Mouse (Mus musculus) embryonic facial prominence, embryonic 10.5 days (tissue): ENCODE measurements at regions not wholly inside any gene's neighbourhood (a gene's known extent, or its start where the extent isn't known, plus 50 kb on each side); places are given as distances from the start of the nearest gene placed in this dataset.

Experiments used
- DNase-seq: peaks from one replicate; pipeline ENCODE4 v3.0.0-alpha.2; 2017; ENCODE audit warnings: low spot score
- H3K27ac ChIP-seq: fragments of 300-500 bp; sonication (generic); replicated peaks from 2 replicates; pipeline ENCODE4 v1.5.1; 2016; ENCODE audit warnings: mild to moderate bottlenecking
- H3K27me3 ChIP-seq: fragments of 300-500 bp; sonication (generic); replicated peaks from 2 replicates; pipeline ENCODE4 v1.6.1; 2016; ENCODE audit warnings: low read depth, mild to moderate bottlenecking; ENCODE audit not compliant: poor library complexity, severe bottlenecking
- H3K36me3 ChIP-seq: fragments of 300-500 bp; sonication (generic); replicated peaks from 2 replicates; pipeline ENCODE4 v1.6.1; 2016; ENCODE audit warnings: mild to moderate bottlenecking, moderate library complexity
- H3K4me1 ChIP-seq: fragments of 300-500 bp; sonication (generic); 2 replicates; pipeline ENCODE4 v1.6.1; 2016
- H3K4me3 ChIP-seq: fragments of 300-500 bp; sonication (generic); 2 replicates; pipeline ENCODE4 v1.5.1; 2016; ENCODE audit warnings: mild to moderate bottlenecking, moderate library complexity
- H3K9me3 ChIP-seq: fragments of 300-500 bp; sonication (generic); 2 replicates; pipeline ENCODE4 v1.6.1; 2016; ENCODE audit warnings: mild to moderate bottlenecking
- WGBS: fragments of 180-500 bp; shearing (Covaris S2); methylation state at CpG from one replicate; pipeline ENCODE4 v1.1.7; 2016; 5-methylcytosine and 5-hydroxymethylcytosine counted together

DNA sequence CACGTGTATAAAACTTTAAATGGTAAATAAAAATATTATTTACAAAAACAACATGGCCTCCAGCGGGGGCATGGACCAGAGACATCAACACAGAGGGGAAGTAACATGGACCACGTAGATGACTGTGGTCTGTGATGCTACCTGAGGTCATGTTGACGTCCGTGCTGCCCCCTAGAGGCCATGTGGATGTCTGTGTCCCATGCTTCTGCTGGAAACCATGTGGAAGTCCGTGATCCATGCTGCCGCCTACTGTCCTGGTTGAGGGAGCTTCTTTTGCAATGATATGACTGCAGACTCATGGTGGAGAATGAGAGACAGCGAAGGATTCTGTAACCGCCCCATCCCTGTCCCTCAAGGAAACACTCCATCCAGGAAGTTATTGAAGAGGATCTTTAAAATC is 108.5 kb upstream of the Qrfpr start:
- Histone ChIP-seq H3K27me3 (no peaks in the 10 kb centered on the region), H3K27ac (no peak overlapping the region), H3K4me1 (no peaks in the 10 kb centered on the region), H3K4me3 (no peak overlapping the region), H3K36me3 (no peaks in the 10 kb centered on the region), H3K9me3 (no peaks in the 10 kb centered on the region)
- DNase-seq = peak; percentile 70
- 24% methylated on average over 9 of the region's 9 CpGs for WGBS

DNA sequence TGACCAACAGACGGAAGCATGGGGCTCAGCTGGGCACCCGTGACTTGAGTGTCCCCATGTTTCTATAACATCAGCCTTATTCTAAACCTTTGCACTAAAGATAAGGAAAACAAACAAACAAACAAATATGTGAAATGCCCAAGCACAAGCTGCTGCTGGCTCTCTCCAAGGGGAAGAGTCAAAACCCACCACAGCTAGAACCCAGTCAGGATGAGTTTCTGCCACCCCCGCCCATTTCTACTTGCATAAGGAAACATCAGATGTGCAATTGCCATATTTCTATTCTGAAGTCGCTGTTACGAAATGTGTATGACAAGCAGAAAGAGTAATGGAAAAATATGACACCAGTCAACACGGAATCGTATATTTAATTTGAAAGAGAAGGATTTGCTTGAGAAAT is 107.5 kb upstream of the Qrfpr start:
- no peaks in the 10 kb centered on the region for H3K4me1 ChIP-seq
- no peak overlapping the region for H3K4me3 ChIP-seq
- DNase-seq = no peak
- WGBS = 90% methylated on average over 7 of the region's 7 CpGs
- no peak overlapping the region for H3K27ac ChIP-seq
- no peaks in the 10 kb centered on the region for H3K36me3 ChIP-seq
- H3K9me3 ChIP-seq = no peaks in the 10 kb centered on the region
- no peaks in the 10 kb centered on the region for H3K27me3 ChIP-seq

DNA sequence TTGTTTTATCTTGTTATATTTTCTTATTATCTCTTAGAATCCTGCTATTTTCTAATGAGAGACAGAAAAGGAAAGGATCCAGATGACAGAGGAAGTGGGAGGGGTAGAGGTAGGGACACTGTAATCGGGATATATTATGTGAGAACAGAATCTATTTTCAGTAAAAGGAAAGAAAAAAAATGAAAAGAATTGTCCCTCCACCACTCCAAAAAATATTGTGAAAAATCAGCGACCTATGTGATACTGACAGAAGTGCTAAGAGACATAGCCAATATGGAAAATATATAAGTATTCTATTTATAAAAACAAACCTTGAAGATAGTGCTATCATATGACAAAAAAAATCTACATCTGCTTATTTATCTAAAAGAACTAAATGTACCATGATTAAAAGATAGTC is 106.8 kb upstream of the Qrfpr start:
- Histone ChIP-seq H3K4me1 (no peaks in the 10 kb centered on the region), H3K9me3 (no peaks in the 10 kb centered on the region), H3K27ac (no peak overlapping the region), H3K36me3 (no peaks in the 10 kb centered on the region), H3K4me3 (no peak overlapping the region), H3K27me3 (no peaks in the 10 kb centered on the region)
- no peak for DNase-seq
- WGBS = 78% methylated on average over 2 of the region's 2 CpGs

DNA sequence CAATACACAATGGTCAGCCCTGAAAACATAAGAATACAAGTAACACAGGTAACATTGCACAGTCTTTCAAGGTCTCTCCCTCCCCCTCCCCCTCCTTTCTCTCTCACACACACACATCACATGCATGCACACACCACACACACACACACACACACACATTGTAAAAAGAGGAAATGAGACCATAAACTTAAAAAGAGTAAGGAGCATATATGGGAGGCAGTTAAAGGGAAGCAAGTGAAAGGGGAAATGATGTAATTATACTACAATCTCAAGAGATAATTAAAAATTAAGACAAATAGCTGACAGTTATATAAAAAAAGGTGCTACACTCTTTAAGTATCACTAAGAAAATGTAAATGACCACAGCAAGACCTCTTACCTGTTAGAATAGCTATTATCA is 96.5 kb upstream of the Qrfpr start:
- Histone ChIP-seq H3K4me3 (no peak overlapping the region), H3K27me3 (no peaks in the 10 kb centered on the region), H3K36me3 (no peaks in the 10 kb centered on the region), H3K4me1 (no peaks in the 10 kb centered on the region), H3K27ac (no peak overlapping the region), H3K9me3 (no peaks in the 10 kb centered on the region)
- no peak for DNase-seq

DNA sequence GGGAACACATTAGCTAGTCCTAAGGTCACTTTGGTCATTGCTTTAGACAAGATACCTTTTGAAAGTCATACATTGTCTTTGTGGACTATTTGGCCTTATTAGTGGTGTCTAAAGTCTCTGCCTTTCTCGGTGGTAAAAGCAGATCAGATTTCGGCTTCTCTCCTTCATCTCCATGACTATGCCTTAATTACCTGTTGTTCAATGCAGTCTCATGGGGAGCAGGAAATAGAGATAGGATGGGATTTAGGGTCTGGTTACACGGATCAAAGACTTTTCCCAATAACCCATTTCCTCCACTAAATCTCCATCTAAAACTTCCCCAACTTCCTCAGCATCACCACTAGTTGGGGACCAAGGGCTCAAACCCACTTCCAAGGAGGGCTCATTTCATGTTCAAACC is 89.2 kb upstream of the Qrfpr start:
- H3K36me3 ChIP-seq = no peaks in the 10 kb centered on the region
- no peak for DNase-seq
- peak overlapping the region; percentile 40; the same call in 1 of the 2 replicates for H3K4me3 ChIP-seq
- no peaks in the 10 kb centered on the region for H3K27me3 ChIP-seq
- WGBS = 4% methylated on average over 3 of the region's 3 CpGs
- peaks cover 13% of the 10 kb centered on the region for H3K4me1 ChIP-seq
- no peak overlapping the region for H3K27ac ChIP-seq
- no peaks in the 10 kb centered on the region for H3K9me3 ChIP-seq

DNA sequence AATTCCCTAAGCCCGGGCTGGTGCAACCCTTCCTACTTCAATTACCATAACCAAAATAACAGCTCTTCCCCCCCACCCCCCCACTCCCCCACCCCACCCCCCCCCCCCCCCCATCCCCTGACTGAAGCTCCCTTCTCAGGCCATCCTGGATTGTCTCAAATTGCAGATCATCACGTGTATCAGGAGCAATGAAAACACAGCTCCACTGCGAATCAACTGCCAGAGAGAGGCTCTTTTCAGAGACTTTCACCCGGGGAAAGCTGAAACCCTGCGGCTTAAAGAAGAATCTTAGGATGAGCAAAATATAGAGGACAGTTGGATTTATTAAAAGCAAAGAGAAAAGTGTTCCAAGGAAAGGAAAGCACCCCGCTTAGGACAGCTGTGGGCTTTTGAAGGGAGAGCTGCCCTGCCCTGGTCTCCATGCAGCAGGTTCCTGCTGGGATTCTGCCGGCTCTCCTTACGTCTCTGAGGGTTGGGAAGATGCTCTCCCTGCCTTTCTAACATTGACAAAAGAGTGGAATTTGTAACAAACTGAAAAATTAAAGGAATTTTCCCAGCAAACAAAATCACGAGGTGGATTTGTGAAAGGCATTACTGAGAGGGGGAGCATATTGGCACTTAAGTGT is 88.6 kb upstream of the Qrfpr start:
- H3K27me3 ChIP-seq = no peaks in the 10 kb centered on the region
- H3K27ac ChIP-seq = no peak overlapping the region
- H3K9me3 ChIP-seq = no peaks in the 10 kb centered on the region
- WGBS = 1% methylated on average over 9 of the region's 9 CpGs
- peak; percentile 28 for DNase-seq
- peak overlapping the region; percentile 40 for H3K4me3 ChIP-seq
- peaks cover 13% of the 10 kb centered on the region for H3K4me1 ChIP-seq
- no peaks in the 10 kb centered on the region for H3K36me3 ChIP-seq

DNA sequence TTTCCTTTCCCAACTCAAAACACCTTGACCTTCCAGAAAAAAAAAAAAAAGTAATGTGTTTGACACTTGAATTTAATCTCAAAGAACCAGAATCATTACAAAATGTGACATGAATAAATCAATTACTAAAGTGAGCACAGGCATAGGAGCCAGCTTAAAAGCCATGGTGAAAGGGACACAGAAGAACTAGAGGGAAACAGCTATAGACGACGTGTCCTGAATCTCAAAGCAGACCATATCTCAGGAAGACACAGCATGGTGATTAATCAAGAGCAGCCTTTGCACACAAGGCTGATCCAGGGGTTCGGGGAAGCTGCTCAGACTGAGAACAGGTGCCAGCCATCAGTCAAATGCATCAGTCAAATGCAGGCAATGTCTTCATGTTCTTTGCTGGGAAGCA is 74.7 kb upstream of the Qrfpr start:
- Histone ChIP-seq H3K36me3 (no peaks in the 10 kb centered on the region), H3K4me3 (no peak overlapping the region), H3K9me3 (no peaks in the 10 kb centered on the region), H3K27ac (no peak overlapping the region), H3K4me1 (no peaks in the 10 kb centered on the region), H3K27me3 (no peaks in the 10 kb centered on the region)
- WGBS = 80% methylated on average over 3 of the region's 3 CpGs
- DNase-seq = no peak

DNA sequence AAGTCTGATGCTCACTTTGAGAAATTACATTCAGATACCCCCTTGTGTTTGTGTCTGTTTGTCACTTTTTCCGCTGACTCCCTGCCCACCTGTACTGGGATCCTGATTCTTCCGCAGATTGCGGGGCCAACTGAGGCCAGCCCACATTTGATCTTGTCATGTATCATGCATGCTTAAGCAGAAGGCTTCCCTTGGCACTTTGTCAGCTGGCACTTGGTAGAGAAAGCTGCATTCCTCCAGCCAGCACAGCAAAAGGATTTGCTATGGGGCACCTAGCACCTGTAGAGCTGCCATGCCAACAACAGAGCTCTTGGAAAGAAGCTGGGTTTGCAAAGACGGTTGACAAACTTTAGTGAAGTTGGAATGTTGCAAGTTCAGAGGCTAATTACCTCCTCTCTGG is 69.9 kb upstream of the Qrfpr start:
- 91% methylated on average over 4 of the region's 4 CpGs for WGBS
- Histone ChIP-seq H3K9me3 (no peaks in the 10 kb centered on the region), H3K4me1 (no peaks in the 10 kb centered on the region), H3K4me3 (no peak overlapping the region), H3K27me3 (no peaks in the 10 kb centered on the region), H3K27ac (no peak overlapping the region), H3K36me3 (no peaks in the 10 kb centered on the region)
- no peak for DNase-seq

DNA sequence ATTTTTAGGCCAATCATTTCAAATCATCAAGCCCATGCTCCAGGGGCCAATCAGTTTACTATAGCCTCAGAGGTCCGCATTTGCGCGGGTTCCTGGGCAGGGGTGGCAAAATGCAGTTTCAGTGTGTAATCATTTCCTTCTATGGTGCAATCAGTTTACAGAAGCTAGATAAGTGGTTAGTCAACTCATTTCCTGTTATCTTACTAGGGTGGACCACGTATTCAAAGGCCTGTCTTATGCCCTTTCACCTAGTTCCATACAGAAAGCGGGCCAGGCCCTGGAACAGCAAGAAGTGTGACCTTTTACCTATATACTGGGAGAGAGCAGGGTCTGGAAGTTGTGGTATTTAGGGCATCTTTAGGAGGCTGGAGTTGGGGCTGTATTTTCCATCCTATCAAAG is 62.0 kb upstream of the Qrfpr start:
- 81% methylated on average over 5 of the region's 5 CpGs for WGBS
- H3K9me3 ChIP-seq = peaks cover 7% of the 10 kb centered on the region; the same call in 1 of the 2 replicates
- no peak overlapping the region for H3K4me3 ChIP-seq
- no peak overlapping the region for H3K27ac ChIP-seq
- no peaks in the 10 kb centered on the region for H3K4me1 ChIP-seq
- no peaks in the 10 kb centered on the region for H3K36me3 ChIP-seq
- DNase-seq = no peak
- H3K27me3 ChIP-seq = no peaks in the 10 kb centered on the region

DNA sequence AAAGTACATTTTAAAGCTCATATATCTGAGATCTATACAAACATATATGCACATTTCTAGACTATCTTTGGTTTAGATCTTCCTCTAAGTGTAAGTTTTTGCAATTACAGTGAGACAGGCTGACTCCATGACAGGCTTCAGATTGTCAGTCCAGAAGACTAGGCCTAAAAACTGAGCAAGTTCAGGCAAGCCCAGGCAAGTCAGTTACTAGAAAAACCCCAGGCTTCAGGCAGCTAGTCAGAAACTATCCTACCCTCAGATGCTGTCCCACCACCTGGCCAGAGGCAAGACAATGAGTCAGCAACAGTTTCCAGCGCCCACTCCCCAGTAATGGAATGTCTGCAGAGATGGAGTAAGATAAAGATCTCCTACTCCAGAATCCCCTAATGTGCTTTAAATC is 53.4 kb upstream of the Qrfpr start:
- no peaks in the 10 kb centered on the region for H3K36me3 ChIP-seq
- 60% methylated on average over 1 of the region's 1 CpGs for WGBS
- no peak overlapping the region for H3K4me3 ChIP-seq
- H3K9me3 ChIP-seq = no peaks in the 10 kb centered on the region
- H3K27me3 ChIP-seq = no peaks in the 10 kb centered on the region
- no peak overlapping the region for H3K27ac ChIP-seq
- H3K4me1 ChIP-seq = no peaks in the 10 kb centered on the region
- DNase-seq = peak; percentile 13
